ENCODE assay signal across 8 mouse cellular contexts in the genomic region with DNA sequence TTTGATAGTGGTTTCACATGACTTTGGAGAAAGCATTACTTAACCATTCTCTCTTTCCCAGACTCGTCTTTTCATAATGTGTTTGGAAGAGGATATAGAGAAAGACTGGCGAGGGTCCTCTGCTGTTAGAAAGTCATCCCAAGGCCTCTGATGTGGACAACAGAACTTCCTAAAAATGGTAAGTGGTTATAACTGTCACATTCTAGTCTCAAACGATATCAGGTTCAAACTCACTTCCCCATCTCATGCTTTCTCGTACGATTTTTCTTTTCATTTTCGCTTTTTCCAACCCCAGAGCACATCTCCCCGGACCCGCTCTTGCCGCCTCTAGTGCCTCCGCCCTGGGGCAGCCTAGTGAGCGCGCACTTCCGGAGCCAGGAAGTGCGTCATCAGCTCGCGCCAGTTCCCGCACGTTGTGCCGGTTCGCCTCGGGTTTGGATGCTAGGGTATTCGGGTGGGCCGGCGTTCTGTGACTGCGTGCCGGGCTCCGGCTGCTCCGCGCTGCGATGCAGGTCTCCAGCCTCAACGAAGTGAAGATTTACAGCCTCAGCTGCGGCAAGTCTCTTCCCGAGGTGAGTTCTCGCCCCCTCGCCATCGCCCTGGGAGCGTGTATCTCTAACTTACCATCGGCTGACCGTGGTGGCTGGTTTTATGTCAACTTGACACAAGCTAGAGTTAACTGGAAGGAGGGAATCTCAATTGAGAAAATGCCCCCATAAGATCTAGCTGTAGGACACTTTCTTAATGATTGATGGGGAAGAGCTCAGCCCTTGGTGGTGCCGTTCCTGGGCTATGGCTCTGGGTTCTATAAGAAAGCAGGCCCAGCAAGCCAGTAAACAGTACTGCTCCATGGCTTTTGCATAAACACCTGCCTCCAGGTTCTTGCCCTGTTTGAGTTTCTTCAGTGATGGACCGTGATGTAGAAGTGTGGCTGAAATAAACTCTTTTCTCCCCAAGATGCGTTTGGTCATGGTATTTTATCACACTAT. TPM values are rescaled to one million over a fixed set of nuclear protein-coding genes. Genes with fewer than 3 reads are reported as not detected.
DNase-seq lines count a peak whose midpoint lies in the region; ATAC-seq and TF ChIP-seq lines count a peak whose summit lies in the region.

A gene (plus strand): TSS at position 411 of the 989 bp plus-strand sequence.

- DNase-seq in gastrocnemius, postnatal 10 days, result peak; percentile 91
- DNase-seq in left cerebral cortex, postnatal 10 days (ENCODE audit: extremely low spot score in 1 of 2, low spot score in 2 of 2), result peak; percentile 87 to 94
- peak; percentile 90 for DNase-seq in right cerebral cortex, postnatal 25 days
- peak; percentile 80 to 89 for DNase-seq in urinary bladder, postnatal 4 days (ENCODE audit: low spot score in 2 of 2)

- H3K4me3 ChIP-seq in cortical plate, adult 2 months (ENCODE audit: insufficient read depth, low read length), result peak within 1 kb of the TSS; percentile 97

- intact Hi-C loops in left cerebral cortex, postnatal 10 days (cut with DNase I), result no loop called here

- peak; percentile 95 for ATAC-seq in activated CD4-positive, CD25-positive, alpha-beta regulatory T cell, adult 4 months
- peak; percentile 97 for ATAC-seq in inflammation-experienced regulatory T-cells, adult 6 months
- ATAC-seq in megakaryocyte-erythroid progenitor cell, adult 5-6 weeks (replicated peaks; ENCODE audit: low FRiP score, low TSS enrichment, poor library complexity, severe bottlenecking), result peak; percentile 97

- TF ChIP-seq CTCF in cortical plate, adult 2 months (IDR thresholded peaks at IDR 0.05; ENCODE audit: extremely low read depth, insufficient read depth, low read length), result no peak

- H3K4me1 ChIP-seq in cortical plate, adult 2 months (ENCODE audit: control insufficient read depth, insufficient read depth, low read length), result peaks cover 3% of the 10 kb centered on the region; the same call in 1 of the 2 replicates

- TF ChIP-seq POLR2A in cortical plate, adult 2 months (IDR thresholded peaks at IDR 0.05; ENCODE audit: extremely low read depth, insufficient read depth, low read length), result peak; percentile 92

- peak within 1 kb of the TSS; percentile 79 for H3K27ac ChIP-seq in cortical plate, adult 2 months (ENCODE audit: insufficient read depth, low read length)

RNA-seq across cellular contexts. Expression of the gene that starts here (rescaled TPM):
- polyA plus RNA-seq in activated CD4-positive, CD25-positive, alpha-beta regulatory T cell, adult 4 months (2017; shearing (Covaris generic)), result 10 to 100 TPM; 25.4 to 29.9 TPM
- 15.7 and 15.9 TPM in 2 replicates for polyA plus RNA-seq in cortical plate, adult 2 months (2012; rRNA removed)
- 1 to 10 TPM; 7.6 to 9.6 TPM for total RNA-seq in gastrocnemius, postnatal 10 days (2021)
- polyA plus RNA-seq in inflammation-experienced regulatory T-cells, adult 6 months (2017; shearing (Covaris generic)), result 10 to 100 TPM; 27.7 to 35.0 (median 33.4) TPM
- total RNA-seq in left cerebral cortex, postnatal 10 days (2021), result 10 to 100 TPM; 21.7 to 21.9 TPM
- total RNA-seq in megakaryocyte-erythroid progenitor cell, adult 5-6 weeks (2014; fragmentation: Nextera tagmentation), result 38.0 and 45.9 TPM in 2 replicates
- total RNA-seq in megakaryocyte-erythroid progenitor cell, adult 5-6 weeks (2017), result 22.6 and 27.1 TPM in 2 replicates

Comparison
In these comparisons a context has a peak if more than half of its experiments do, and no peak if none do; other contexts are left out.
1. Peak in every context shown above with its lines: DNase-seq, ATAC-seq, H3K4me3 ChIP-seq and H3K27ac ChIP-seq.